Mouse (Mus musculus): ENCODE measurements around the gene Prmt3. TPM values are rescaled to one million over a fixed set of nuclear protein-coding genes. Genes with fewer than 3 reads are reported as not detected.

The Prmt3 gene
- polyA plus RNA-seq, 1 experiment from 2014 or later, result 43.9 TPM

DNA sequence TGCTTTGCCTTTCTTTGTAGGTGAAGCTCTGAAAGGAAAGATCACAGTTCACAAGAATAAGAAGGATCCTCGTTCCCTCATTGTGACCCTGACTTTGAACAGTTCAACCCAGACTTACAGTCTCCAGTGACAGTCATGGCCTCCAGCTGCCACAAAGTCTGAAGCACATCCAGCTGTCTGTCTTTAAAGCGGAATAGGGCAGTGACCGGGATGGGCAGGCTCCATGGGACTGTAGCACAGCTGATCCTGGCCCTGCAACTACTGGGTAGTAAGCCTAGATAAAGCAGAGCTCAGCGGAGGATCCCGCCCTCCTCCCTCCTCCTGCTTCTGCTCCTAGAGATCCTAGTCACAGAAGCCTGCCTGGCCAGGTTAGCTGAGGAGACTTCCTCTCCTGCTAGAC, 79.2 kb downstream of the Prmt3 start:
- no peaks in the 10 kb centered on the region for H3K27me3 ChIP-seq (ENCODE audit: control insufficient read depth, insufficient read depth, low read depth, low read length)
- no peak overlapping the region for H3K27ac ChIP-seq (ENCODE audit: low read length)
- 0 out of 2 replicates have a peak, but pooled peaks cover 3% of the 10 kb centered on the region for H3K36me3 ChIP-seq (ENCODE audit: control insufficient read depth, insufficient read depth, low read length)
- no peak overlapping the region for H3K4me3 ChIP-seq (ENCODE audit: low read depth, low read length)
- no peak overlapping the region for H3K4me2 ChIP-seq (ENCODE audit: low read length)
- WGBS, result 83% methylated on average over 5 of the region's 5 CpGs
- no peak overlapping the region for H3K9ac ChIP-seq (ENCODE audit: low read depth, low read length)
- H3K9me3 ChIP-seq (replicated peaks; ENCODE audit: control insufficient read depth, low read length, poor library complexity, severe bottlenecking), result no peaks in the 10 kb centered on the region
- H3K4me1 ChIP-seq (ENCODE audit: control insufficient read depth, insufficient read depth, low read length), result no peaks in the 10 kb centered on the region
- ATAC-seq, result no peak

DNA sequence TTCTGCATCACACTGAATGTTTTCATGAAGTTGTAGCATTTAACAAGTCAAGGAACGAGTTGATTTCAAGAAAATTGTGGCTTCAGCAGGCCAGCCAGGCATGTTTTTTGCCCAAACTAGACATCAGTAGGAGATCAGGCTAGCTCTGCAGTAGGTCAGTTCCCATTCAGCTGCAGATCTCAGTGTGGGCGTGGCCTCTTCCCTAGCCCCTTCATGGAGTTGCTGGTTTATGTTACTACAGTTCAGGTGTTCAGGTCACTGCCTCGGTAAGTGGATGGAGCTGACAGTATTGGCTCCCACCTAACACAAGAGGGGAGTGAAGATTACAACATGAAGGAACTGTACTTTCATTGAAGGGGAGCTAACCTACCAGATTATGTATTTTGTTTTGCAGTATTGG, 80.1 kb downstream of the Prmt3 start:
- Histone ChIP-seq H3K36me3 (ENCODE audit: control insufficient read depth, insufficient read depth, low read length) (0 out of 2 replicates have a peak, but pooled peaks cover 3% of the 10 kb centered on the region), H3K4me3 (ENCODE audit: low read depth, low read length) (no peak overlapping the region), H3K27ac (ENCODE audit: low read length) (no peak overlapping the region), H3K4me2 (ENCODE audit: low read length) (no peak overlapping the region), H3K9me3 (replicated peaks; ENCODE audit: control insufficient read depth, low read length, poor library complexity, severe bottlenecking) (no peaks in the 10 kb centered on the region), H3K27me3 (ENCODE audit: control insufficient read depth, insufficient read depth, low read depth, low read length) (no peaks in the 10 kb centered on the region), H3K9ac (ENCODE audit: low read depth, low read length) (no peak overlapping the region), H3K4me1 (ENCODE audit: control insufficient read depth, insufficient read depth, low read length) (no peaks in the 10 kb centered on the region)
- ATAC-seq, result no peak
- 88% methylated on average over 3 of the region's 3 CpGs for WGBS

DNA sequence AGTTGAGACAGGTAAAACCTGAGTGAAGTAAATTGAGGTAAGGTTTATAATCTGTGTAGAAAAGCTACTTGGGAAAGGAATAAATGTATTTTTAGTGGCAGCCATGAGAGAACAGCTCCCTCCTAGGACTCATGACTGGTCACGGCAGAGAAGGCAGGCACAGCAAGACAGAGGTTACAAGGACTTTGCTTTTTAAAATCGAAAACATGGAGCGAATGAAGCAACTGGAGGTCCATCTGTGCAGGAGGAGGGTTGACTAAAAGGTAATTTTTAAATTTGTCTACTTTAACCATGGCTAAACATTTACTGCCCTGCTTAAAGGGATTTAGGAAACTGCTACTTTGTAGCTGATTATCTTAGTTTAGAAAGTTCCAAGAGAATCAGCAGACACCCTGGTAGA, 81.7 kb downstream of the Prmt3 start:
- ATAC-seq, result no peak

DNA sequence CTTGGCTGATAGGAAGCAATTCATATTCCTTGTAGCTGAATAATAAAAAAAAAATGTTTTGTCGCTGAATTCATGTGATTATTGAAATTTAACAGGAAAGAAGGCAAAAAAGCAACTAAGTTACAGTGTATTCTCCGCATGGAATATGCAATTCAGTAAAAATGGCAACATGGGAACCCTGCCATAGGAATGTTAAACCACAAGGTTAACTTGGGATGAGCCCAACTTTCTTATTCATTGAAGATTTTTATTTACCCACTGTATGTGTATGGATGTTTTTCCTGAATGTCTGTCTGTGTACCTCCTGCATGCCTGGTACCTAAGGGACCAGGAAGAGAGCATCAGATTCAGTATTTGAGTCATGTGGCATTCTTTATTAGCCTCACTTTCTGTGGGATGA, 83.0 kb downstream of the Prmt3 start:
- H3K36me3 ChIP-seq (ENCODE audit: control insufficient read depth, insufficient read depth, low read length), result 0 out of 2 replicates have a peak, but pooled peaks cover 3% of the 10 kb centered on the region
- no peaks in the 10 kb centered on the region for H3K9me3 ChIP-seq (replicated peaks; ENCODE audit: control insufficient read depth, low read length, poor library complexity, severe bottlenecking)
- no peak overlapping the region for H3K27ac ChIP-seq (ENCODE audit: low read length)
- WGBS, result 91% methylated on average over 2 of the region's 2 CpGs
- H3K9ac ChIP-seq (ENCODE audit: low read depth, low read length), result no peak overlapping the region
- no peak overlapping the region for H3K4me2 ChIP-seq (ENCODE audit: low read length)
- no peak for ATAC-seq
- no peaks in the 10 kb centered on the region for H3K27me3 ChIP-seq (ENCODE audit: control insufficient read depth, insufficient read depth, low read depth, low read length)
- no peaks in the 10 kb centered on the region for H3K4me1 ChIP-seq (ENCODE audit: control insufficient read depth, insufficient read depth, low read length)
- no peak overlapping the region for H3K4me3 ChIP-seq (ENCODE audit: low read depth, low read length)

More for the DNA sequence above, 81.7 kb downstream of the Prmt3 start:
- Histone ChIP-seq H3K36me3 (ENCODE audit: control insufficient read depth, insufficient read depth, low read length) (0 out of 2 replicates have a peak, but pooled peaks cover 3% of the 10 kb centered on the region), H3K27ac (ENCODE audit: low read length) (no peak overlapping the region), H3K4me1 (ENCODE audit: control insufficient read depth, insufficient read depth, low read length) (no peaks in the 10 kb centered on the region), H3K27me3 (ENCODE audit: control insufficient read depth, insufficient read depth, low read depth, low read length) (no peaks in the 10 kb centered on the region), H3K4me3 (ENCODE audit: low read depth, low read length) (no peak overlapping the region), H3K9me3 (replicated peaks; ENCODE audit: control insufficient read depth, low read length, poor library complexity, severe bottlenecking) (no peaks in the 10 kb centered on the region), H3K9ac (ENCODE audit: low read depth, low read length) (no peak overlapping the region), H3K4me2 (ENCODE audit: low read length) (no peak overlapping the region)
- WGBS, result 95% methylated on average over 3 of the region's 3 CpGs

DNA sequence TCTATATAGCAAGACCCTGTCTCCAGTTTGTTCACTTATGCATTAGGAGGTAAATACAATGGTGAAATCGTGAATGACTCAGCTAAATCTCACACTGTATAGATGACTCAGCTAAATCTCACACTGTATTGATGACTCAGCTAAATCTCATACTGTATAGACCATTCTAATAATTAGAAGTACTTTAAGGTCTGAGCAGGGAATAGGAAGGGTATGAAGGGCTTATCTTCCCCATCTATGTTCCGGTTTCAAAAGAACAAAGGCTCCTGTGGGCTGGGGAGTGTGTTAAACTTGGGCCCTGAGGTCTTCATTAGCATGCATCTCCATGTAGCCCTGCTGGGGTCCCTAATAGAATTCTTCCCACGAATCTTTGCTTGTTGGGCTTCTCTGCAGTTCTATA, 85.6 kb downstream of the Prmt3 start:
- no peak overlapping the region for H3K4me3 ChIP-seq (ENCODE audit: low read depth, low read length)
- WGBS, result 44% methylated on average over 3 of the region's 3 CpGs
- no peaks in the 10 kb centered on the region for H3K36me3 ChIP-seq (ENCODE audit: control insufficient read depth, insufficient read depth, low read length)
- no peaks in the 10 kb centered on the region for H3K9me3 ChIP-seq (replicated peaks; ENCODE audit: control insufficient read depth, low read length, poor library complexity, severe bottlenecking)
- H3K4me1 ChIP-seq (ENCODE audit: control insufficient read depth, insufficient read depth, low read length), result no peaks in the 10 kb centered on the region
- peak; percentile 43 for ATAC-seq
- H3K27me3 ChIP-seq (ENCODE audit: control insufficient read depth, insufficient read depth, low read depth, low read length), result no peaks in the 10 kb centered on the region
- no peak overlapping the region for H3K4me2 ChIP-seq (ENCODE audit: low read length)
- no peak overlapping the region for H3K27ac ChIP-seq (ENCODE audit: low read length)
- H3K9ac ChIP-seq (ENCODE audit: low read depth, low read length), result no peak overlapping the region

DNA sequence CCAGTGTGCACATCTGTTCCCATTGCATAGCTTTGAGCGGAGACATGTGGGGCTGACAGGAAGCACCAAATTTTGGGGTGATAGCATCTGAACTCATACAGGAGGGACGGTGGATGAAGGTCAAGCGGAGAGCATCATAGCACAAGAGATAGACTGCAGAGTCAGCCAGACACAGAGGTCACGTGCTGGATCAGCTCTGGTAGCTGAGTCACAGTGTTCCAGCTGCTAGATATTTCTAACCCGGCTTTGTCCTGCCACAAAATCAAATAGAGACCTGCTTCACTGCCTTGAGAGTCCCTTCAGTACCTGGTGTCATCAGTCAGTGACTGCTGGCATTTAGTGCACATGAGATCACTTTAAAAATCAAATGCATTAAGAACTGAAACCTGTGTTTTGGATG, 91.5 kb downstream of the Prmt3 start:
- Histone ChIP-seq H3K9ac (ENCODE audit: low read depth, low read length) (no peak overlapping the region), H3K4me1 (ENCODE audit: control insufficient read depth, insufficient read depth, low read length) (no peaks in the 10 kb centered on the region; the same call in 1 of the 2 replicates), H3K4me2 (ENCODE audit: low read length) (no peak overlapping the region), H3K9me3 (replicated peaks; ENCODE audit: control insufficient read depth, low read length, poor library complexity, severe bottlenecking) (no peaks in the 10 kb centered on the region), H3K36me3 (ENCODE audit: control insufficient read depth, insufficient read depth, low read length) (no peaks in the 10 kb centered on the region), H3K4me3 (ENCODE audit: low read depth, low read length) (no peak overlapping the region), H3K27ac (ENCODE audit: low read length) (no peak overlapping the region), H3K27me3 (ENCODE audit: control insufficient read depth, insufficient read depth, low read depth, low read length) (no peaks in the 10 kb centered on the region)
- WGBS, result 81% methylated on average over 5 of the region's 5 CpGs
- no peak for ATAC-seq

DNA sequence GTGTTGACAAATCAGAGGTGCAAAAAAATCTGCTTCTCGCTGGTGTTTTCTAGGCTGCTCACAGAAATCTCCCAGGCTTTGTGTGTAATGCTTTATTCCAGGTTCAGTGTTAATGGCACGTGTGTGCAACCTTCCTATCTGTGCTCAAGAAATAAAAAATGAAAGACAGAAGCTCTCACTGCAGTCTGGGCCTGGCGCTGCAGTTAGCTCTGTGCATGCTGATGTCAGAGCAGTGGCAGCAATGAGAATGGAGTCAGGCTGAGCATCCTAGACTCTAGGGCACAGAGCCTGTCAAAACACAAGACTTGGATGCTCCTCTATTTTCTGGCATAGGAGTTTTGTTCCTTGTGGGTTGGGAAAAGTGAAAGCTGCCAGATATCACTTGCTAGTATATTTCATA, 92.1 kb downstream of the Prmt3 start:
- Histone ChIP-seq H3K27me3 (ENCODE audit: control insufficient read depth, insufficient read depth, low read depth, low read length) (no peaks in the 10 kb centered on the region), H3K4me1 (ENCODE audit: control insufficient read depth, insufficient read depth, low read length) (no peaks in the 10 kb centered on the region; the same call in 1 of the 2 replicates), H3K36me3 (ENCODE audit: control insufficient read depth, insufficient read depth, low read length) (no peaks in the 10 kb centered on the region), H3K4me3 (ENCODE audit: low read depth, low read length) (no peak overlapping the region), H3K4me2 (ENCODE audit: low read length) (no peak overlapping the region), H3K27ac (ENCODE audit: low read length) (peak overlapping the region; percentile 72), H3K9ac (ENCODE audit: low read depth, low read length) (no peak overlapping the region), H3K9me3 (replicated peaks; ENCODE audit: control insufficient read depth, low read length, poor library complexity, severe bottlenecking) (no peaks in the 10 kb centered on the region)
- ATAC-seq, result peak; percentile 78
- WGBS, result 54% methylated on average over 3 of the region's 3 CpGs

DNA sequence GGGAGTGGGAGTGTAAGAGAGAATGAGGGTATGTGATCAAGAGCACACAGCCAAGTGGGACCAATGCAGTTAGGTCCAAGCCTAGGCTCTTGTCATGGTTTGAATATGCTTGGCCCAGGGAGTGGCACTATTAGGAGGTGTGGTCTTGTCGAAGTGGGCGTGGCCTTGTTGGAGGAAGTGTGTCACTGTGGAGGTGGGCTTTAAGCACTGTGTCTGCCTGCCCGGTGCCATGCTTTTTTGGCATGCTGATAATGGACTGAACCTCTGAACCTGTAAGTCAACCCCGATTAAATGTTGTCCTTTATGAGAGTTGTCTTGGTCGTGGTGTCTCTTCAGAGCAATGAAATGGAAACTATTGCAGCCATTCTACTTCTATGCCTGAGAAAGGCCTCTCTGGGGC, 99.2 kb downstream of the Prmt3 start:
- Histone ChIP-seq H3K9ac (ENCODE audit: low read depth, low read length) (no peak overlapping the region), H3K27ac (ENCODE audit: low read length) (no peak overlapping the region), H3K36me3 (ENCODE audit: control insufficient read depth, insufficient read depth, low read length) (no peaks in the 10 kb centered on the region), H3K27me3 (ENCODE audit: control insufficient read depth, insufficient read depth, low read depth, low read length) (no peaks in the 10 kb centered on the region), H3K9me3 (replicated peaks; ENCODE audit: control insufficient read depth, low read length, poor library complexity, severe bottlenecking) (no peaks in the 10 kb centered on the region), H3K4me2 (ENCODE audit: low read length) (no peak overlapping the region), H3K4me3 (ENCODE audit: low read depth, low read length) (no peak overlapping the region), H3K4me1 (ENCODE audit: control insufficient read depth, insufficient read depth, low read length) (peaks cover 13% of the 10 kb centered on the region; the same call in 1 of the 2 replicates)
- WGBS, result 87% methylated on average over 5 of the region's 5 CpGs
- no peak for ATAC-seq

DNA sequence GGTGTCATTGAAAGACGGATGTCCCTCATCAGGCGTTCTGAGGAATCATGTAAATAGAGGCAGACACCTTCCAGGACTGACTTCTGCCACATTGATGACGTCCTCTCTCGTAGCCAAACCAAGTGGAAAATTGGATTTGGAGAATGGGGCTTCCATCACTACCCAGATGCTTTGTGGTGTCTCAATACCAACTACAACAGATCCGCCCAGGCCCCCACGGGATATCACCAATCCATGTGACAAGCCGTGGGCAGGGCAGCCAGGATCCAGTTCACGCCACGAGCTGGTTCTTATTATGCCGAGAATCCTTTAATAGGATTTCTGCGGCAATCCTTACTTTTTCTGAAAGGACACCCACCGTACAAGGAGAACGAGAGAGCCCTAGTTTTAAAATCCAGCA, 100.9 kb downstream of the Prmt3 start:
- 16% methylated on average over 13 of the region's 13 CpGs for WGBS
- Histone ChIP-seq H3K27me3 (ENCODE audit: control insufficient read depth, insufficient read depth, low read depth, low read length) (no peaks in the 10 kb centered on the region), H3K36me3 (ENCODE audit: control insufficient read depth, insufficient read depth, low read length) (no peaks in the 10 kb centered on the region), H3K4me3 (ENCODE audit: low read depth, low read length) (no peak overlapping the region), H3K9me3 (replicated peaks; ENCODE audit: control insufficient read depth, low read length, poor library complexity, severe bottlenecking) (no peaks in the 10 kb centered on the region), H3K4me2 (ENCODE audit: low read length) (peak overlapping the region; percentile 40), H3K27ac (ENCODE audit: low read length) (no peak overlapping the region), H3K9ac (ENCODE audit: low read depth, low read length) (peak overlapping the region; percentile 28; the same call in 1 of the 2 replicates), H3K4me1 (ENCODE audit: control insufficient read depth, insufficient read depth, low read length) (peaks cover 21% of the 10 kb centered on the region; the same call in 1 of the 2 replicates)
- ATAC-seq, result no peak
